Mouse (Mus musculus) heart, embryonic 11.5 days (tissue): ENCODE results near the gene Ascl1. TPM values are rescaled to one million over a fixed set of nuclear protein-coding genes. Genes with fewer than 3 reads are reported as not detected.

Experiments used
- ATAC-seq: fragments of 200-750 bp; cut with Nextera tagmentation; replicated peaks from 2 replicates; pipeline ENCODE4 v1.8.0; 2017; ENCODE audit warnings: moderate library complexity; ENCODE audit not compliant: insufficient number of reproducible peaks, low FRiP score, low TSS enrichment
- H3K27ac ChIP-seq: fragments of 300-500 bp; sonication (generic); 2 replicates; pipeline ENCODE4 v1.5.1; 2014; ENCODE audit warnings: mild to moderate bottlenecking, low read depth, low read length
- H3K27me3 ChIP-seq: fragments of 300-500 bp; sonication (generic); 2 replicates; pipeline ENCODE4 v1.6.1; 2014; ENCODE audit warnings: mild to moderate bottlenecking, low read length, mixed read lengths; ENCODE audit not compliant: control insufficient read depth, insufficient read depth
- H3K36me3 ChIP-seq: fragments of 300-500 bp; sonication (generic); 2 replicates; pipeline ENCODE4 v1.6.1; 2014; ENCODE audit warnings: mild to moderate bottlenecking, low read length, moderate library complexity, mixed read lengths; ENCODE audit not compliant: control insufficient read depth, insufficient read depth
- H3K4me1 ChIP-seq: fragments of 300-500 bp; sonication (generic); 2 replicates; pipeline ENCODE4 v1.6.1; 2014; ENCODE audit warnings: low read length; ENCODE audit not compliant: control insufficient read depth, insufficient read depth
- H3K4me2 ChIP-seq: fragments of 300-500 bp; sonication (generic); 2 replicates; pipeline ENCODE4 v1.6.1; 2014; ENCODE audit warnings: mild to moderate bottlenecking, moderate library complexity
- H3K4me3 ChIP-seq: fragments of 300-500 bp; sonication (generic); 2 replicates; pipeline ENCODE4 v1.5.1; 2014; ENCODE audit warnings: low read depth, low read length
- H3K9ac ChIP-seq: fragments of 300-500 bp; sonication (generic); 2 replicates; pipeline ENCODE4 v1.6.1; 2014; ENCODE audit warnings: mild to moderate bottlenecking, low read depth, low read length, moderate library complexity
- H3K9me3 ChIP-seq: fragments of 300-500 bp; sonication (generic); replicated peaks from 2 replicates; pipeline ENCODE4 v1.6.1; 2016; ENCODE audit warnings: low read length; ENCODE audit not compliant: control insufficient read depth
- WGBS: fragments of 180-500 bp; shearing (Covaris S2); extraction: QIAGEN DNeasy Blood & Tissue Kit; methylation state at CpG from one replicate; pipeline ENCODE4 v1.1.7; 2014; ENCODE audit not compliant: insufficient replicate concordance; 5-methylcytosine and 5-hydroxymethylcytosine counted together
- polyA plus RNA-seq: library from polyadenylated mRNA; unstranded; fragments of >200 nt; fragmentation: Nextera tagmentation; extraction: Ambion mirVana; gene quantifications from 2 replicates; pipeline ENCODE4 v1.2.1, GENCODE M21; 2014

Gene Ascl1
- polyA plus RNA-seq, 1 experiment from 2014 or later: 0.11 TPM

DNA sequence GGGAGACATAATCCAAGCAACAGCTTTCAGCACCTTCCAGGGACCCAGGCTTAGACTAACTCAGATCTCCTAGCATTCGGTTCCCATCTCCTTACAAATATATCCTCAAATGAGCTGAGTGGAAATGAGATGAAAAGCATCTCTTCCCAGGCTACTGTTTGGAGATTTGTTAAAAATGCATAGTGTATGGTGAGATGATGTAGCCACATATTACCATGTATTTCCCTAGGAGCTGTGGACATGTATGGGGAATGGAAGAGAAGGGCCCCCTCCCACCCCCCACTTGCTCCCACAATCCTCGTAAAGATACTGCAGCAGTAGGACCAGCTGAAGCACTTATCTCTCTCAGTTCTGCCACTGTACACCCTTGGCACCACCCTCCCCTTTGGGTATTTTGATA is 3.1 kb downstream of the Ascl1 start:
- ATAC-seq: no peak
- no peaks in the 10 kb centered on the region for H3K36me3 ChIP-seq
- no peak overlapping the region for H3K4me3 ChIP-seq
- peaks cover 93% of the 10 kb centered on the region for H3K27me3 ChIP-seq
- no peak overlapping the region for H3K4me2 ChIP-seq
- no peak overlapping the region for H3K27ac ChIP-seq
- H3K9ac ChIP-seq: no peak overlapping the region
- peaks cover 3% of the 10 kb centered on the region for H3K4me1 ChIP-seq
- 3% methylated on average over 2 of the region's 2 CpGs for WGBS
- no peaks in the 10 kb centered on the region for H3K9me3 ChIP-seq

DNA sequence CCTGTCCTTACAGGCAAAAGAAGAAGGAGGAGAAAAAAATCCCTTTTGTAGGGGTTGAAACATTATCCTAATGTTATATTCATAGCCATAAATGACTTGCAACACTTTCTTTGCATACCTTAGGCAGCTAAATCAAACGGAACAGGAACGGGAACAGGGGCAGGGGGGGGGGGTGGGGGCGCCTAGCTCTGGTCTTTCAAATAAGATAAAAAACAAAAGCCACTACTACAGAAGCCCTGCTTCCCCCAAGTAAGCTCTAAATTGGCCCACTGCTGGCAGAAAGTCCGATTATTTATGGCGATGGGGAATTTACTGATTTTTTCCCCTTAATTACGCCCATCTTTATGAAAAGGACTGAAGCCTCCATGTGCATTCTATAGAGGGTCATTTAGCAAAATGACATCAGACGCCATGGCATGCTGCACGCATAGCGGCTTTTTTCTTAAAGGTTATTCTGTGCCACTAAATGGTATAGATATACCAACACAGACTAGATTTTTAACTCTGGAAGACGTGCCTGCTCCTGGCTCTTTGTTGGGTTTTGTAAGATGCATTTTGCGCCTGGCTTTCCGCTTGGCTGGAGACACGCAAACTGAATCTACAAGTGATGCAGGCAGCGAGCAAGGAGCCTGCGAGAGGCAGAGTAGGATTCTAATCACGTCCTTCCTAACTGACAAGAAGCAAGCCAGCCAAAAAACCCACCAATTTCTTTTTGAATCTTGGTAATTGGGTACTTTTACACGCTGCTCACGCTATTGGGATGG is 4.0 kb downstream of the Ascl1 start:
- Histone ChIP-seq H3K4me1 (no peaks in the 10 kb centered on the region; the same call in none of the 2 replicates), H3K4me2 (no peak overlapping the region), H3K9me3 (no peaks in the 10 kb centered on the region), H3K36me3 (no peaks in the 10 kb centered on the region), H3K27me3 (peaks cover 93% of the 10 kb centered on the region), H3K27ac (no peak overlapping the region), H3K9ac (no peak overlapping the region), H3K4me3 (no peak overlapping the region)
- WGBS: 7% methylated on average over 18 of the region's 18 CpGs
- no peak for ATAC-seq

DNA sequence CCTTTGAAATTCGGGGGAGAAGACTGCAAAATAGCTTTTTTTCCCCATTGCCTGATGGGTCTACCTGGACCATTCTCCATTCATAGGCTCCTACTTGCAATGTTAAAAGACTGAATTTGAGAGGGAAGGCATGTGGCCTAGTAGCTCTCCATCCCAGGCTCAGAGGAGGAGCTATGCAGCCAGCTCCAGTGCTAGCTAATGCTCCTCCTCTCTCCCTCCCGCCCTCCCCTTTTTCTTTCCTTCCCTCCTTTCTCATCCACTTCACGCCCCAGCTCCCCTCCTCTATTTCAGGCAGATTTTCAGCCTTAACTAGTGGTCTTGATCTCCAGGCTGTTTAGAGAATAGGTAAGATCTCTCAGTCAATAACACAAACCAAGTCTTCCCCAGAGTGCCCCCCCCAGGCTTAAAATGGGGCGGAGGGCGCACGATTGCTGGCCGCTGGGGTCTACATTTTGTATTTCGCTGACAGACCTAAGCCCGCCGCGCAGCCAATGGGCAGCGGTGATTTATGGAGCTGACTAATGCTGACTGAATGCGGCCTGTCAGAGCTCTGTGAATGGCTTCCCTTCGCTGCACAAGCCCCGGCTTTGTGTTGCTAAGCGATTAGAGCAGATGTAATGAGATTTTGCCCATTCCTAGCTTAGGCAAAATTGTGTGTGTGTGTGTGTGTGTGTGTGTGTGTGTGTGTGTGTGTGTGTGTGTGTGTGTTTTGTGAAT is 4.9 kb downstream of the Ascl1 start:
- H3K4me1 ChIP-seq: no peaks in the 10 kb centered on the region; the same call in 1 of the 2 replicates
- H3K36me3 ChIP-seq: no peaks in the 10 kb centered on the region
- no peak overlapping the region for H3K27ac ChIP-seq
- H3K9me3 ChIP-seq: no peaks in the 10 kb centered on the region
- H3K9ac ChIP-seq: no peak overlapping the region
- peak overlapping the region; percentile 19; the same call in 1 of the 2 replicates for H3K4me2 ChIP-seq
- WGBS: 1% methylated on average over 16 of the region's 16 CpGs
- ATAC-seq: no peak
- peaks cover 88% of the 10 kb centered on the region for H3K27me3 ChIP-seq
- no peak overlapping the region for H3K4me3 ChIP-seq

DNA sequence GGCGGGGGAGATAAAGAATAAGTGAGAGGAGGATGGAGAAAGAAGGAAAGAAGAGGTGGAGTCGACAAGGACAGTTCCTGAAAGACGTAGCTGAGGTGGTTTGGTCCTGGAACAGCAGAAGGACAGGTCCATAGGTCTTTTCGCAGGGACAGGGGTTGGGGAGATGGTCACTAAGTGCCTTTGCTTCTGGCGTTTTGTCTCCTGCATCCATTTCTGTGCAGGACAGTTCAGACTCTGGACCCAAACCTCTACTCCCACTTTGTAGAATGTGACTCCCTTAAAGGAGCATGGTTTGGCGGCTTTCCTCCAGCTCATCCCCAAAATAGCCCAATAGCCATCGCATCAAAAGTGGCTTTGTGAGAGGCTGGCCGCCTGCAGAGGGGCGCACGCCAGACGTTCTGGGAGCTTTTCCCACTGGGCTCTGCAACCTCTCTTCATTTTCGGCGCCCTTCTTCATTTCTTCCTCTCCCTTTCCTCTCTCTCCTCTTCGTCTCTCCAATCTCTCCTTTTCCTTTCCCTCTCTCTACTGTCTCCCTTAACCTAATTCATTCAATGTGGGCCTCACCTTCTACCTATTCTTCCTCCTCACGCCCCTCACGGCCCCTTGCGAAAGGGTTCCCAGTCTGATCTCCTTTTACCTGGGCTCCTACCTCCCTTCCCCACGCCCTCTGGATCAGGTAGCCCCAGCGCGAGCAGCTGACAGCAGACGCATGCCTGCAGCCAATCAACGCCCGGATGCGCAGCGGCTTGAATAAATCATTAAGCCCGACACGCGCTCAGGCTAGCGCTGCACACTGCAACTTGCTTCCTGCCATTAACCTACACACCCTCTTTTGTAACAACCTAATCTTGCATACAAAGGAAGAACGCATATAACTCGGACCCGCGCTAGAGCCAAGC is 7.5 kb downstream of the Ascl1 start:
- Histone ChIP-seq H3K4me1 (no peaks in the 10 kb centered on the region; the same call in 1 of the 2 replicates), H3K27ac (no peak overlapping the region), H3K9me3 (no peaks in the 10 kb centered on the region; the same call in 1 of the 2 replicates), H3K27me3 (peaks cover 63% of the 10 kb centered on the region), H3K4me2 (peak overlapping the region; percentile 44), H3K36me3 (no peaks in the 10 kb centered on the region), H3K9ac (no peak overlapping the region), H3K4me3 (peak overlapping the region; percentile 18; the same call in 1 of the 2 replicates)
- no peak for ATAC-seq
- WGBS: 2% methylated on average over 33 of the region's 33 CpGs

DNA sequence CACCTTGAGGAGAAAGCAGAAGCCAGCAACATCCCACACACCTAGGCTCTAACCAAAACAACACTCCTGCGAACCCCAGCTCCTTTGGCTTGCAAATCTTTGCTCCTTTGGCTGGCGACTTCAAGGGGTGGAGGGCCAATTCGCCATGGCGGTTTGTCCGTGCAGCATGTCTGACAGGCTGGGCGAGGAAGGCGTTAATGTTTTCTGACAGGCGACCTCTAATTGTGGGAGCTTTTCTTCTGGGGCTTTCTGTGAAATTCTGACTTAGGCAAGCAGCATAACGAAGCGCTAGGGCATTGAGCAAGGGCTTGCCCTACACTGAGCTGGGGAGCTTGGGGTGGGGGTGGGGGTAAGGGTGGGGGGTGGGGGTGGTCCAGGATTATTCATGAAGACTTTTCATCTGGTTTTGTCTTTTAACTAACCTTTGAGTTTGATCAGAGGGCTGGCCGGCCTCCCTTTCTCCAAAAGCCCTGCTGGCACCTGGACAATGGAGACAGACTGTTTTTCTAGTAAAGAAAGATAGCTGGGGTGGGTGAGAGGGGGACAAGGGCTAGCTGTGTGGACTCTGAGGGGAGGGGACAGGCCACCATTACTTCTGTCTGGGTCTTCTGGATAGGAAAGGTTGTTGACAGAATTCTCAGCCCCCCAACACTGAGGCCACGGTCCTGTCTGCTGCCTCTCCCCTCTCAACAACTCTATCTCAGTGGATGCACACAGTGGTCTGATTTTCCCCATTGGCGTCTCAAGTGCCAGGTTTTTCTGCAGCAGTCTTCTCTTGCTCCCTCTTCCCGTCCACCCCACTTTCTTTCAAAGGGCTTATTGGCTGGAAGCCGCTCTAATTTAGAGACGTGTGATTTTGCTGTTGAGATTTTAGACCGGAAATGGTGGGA is 8.4 kb downstream of the Ascl1 start:
- Histone ChIP-seq H3K27me3 (peaks cover 54% of the 10 kb centered on the region), H3K4me2 (no peak overlapping the region), H3K27ac (no peak overlapping the region), H3K9ac (no peak overlapping the region), H3K9me3 (peaks cover under 1% of the 10 kb centered on the region), H3K4me1 (no peaks in the 10 kb centered on the region; the same call in 1 of the 2 replicates), H3K36me3 (no peaks in the 10 kb centered on the region), H3K4me3 (no peak overlapping the region)
- ATAC-seq: no peak
- WGBS: 1% methylated on average over 17 of the region's 17 CpGs

DNA sequence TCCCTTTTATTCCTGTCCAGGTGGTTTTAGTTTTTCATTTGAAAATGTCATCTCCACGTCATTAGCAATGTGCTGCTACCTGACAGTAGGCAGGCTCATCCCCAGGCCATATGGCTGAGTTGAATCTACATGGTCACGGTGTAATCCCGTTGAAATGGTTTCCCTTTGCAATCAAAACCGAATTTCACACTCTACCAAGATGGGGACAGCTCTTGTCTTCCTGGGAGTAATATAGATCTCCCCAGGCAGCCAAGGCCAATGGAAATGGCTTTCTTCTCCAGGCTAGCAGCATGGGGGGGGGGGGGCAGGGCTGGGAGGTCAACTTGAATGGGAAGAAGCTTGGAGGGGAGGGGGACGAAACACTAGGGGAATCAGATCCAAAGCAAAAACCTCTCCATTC is 15.6 kb downstream of the Ascl1 start:
- Histone ChIP-seq H3K4me2 (no peak overlapping the region), H3K36me3 (no peaks in the 10 kb centered on the region), H3K27ac (no peak overlapping the region), H3K9ac (no peak overlapping the region), H3K9me3 (peaks cover 3% of the 10 kb centered on the region), H3K4me1 (no peaks in the 10 kb centered on the region), H3K4me3 (no peak overlapping the region), H3K27me3 (no peaks in the 10 kb centered on the region)
- 50% methylated on average over 5 of the region's 5 CpGs for WGBS
- ATAC-seq: no peak

DNA sequence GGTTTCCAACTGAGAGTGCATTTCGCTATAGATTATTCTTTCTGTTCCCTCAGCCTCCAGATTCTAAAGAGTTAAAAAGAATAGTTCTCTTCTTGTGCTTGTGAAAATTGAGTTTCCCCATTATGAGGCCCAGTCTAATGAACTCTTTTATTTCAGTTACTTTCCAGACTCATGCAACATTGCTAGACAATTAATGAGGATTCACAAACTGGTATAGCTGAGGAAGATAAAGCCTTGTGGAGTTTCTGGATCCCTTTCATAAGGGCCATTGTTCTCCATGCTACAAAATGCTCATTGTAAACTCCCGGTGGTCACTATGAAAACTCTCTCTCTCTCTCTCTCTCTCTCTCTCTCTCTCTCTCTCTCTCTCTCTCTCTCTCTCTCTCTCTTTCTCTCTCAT is 18.5 kb downstream of the Ascl1 start:
- H3K27ac ChIP-seq: no peak overlapping the region
- H3K4me3 ChIP-seq: no peak overlapping the region
- WGBS: 80% methylated on average over 2 of the region's 2 CpGs
- H3K4me2 ChIP-seq: no peak overlapping the region
- no peak overlapping the region for H3K9ac ChIP-seq
- peaks cover 2% of the 10 kb centered on the region; the same call in 1 of the 2 replicates for H3K9me3 ChIP-seq
- no peaks in the 10 kb centered on the region for H3K4me1 ChIP-seq
- ATAC-seq: no peak
- H3K36me3 ChIP-seq: no peaks in the 10 kb centered on the region
- H3K27me3 ChIP-seq: no peaks in the 10 kb centered on the region
